In the genomic region with DNA sequence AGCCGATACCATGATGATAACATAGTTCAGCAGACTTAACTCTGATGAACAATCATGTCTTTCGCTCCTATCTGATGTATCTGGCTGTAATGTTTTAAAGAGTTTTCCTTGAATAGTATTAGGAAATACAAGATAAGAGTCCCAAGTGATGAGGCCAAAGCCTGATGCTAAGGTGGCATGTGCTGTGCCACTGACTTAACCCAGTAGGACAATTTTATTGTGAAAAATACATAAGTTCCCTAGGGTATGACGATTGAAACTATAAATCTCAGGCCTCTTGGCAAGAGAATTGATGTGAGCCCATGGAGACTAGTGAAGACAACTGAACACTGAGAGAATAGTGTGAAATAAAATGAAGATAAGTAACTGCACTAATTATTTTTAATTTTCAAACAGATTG, we compare ENCODE assay signal across 7 mouse cellular contexts. TPM values are rescaled to one million over a fixed set of nuclear protein-coding genes. Genes with fewer than 3 reads are reported as not detected.
DNase-seq lines count a peak whose midpoint lies in the region; ATAC-seq and TF ChIP-seq lines count a peak whose summit lies in the region.

No protein-coding gene starts in this region.

- no peaks in the 10 kb centered on the region for H3K27me3 ChIP-seq in megakaryocyte, embryonic 14.5 days (replicated peaks)
- no peaks in the 10 kb centered on the region for H3K27me3 ChIP-seq in limb, embryonic 14.5 days (ENCODE audit: control insufficient read depth, insufficient read depth, low read length)

- DNase-seq in limb, embryonic 14.5 days (ENCODE audit: low spot score), result no peak
- no peak for DNase-seq in spleen, postnatal 4 days (ENCODE audit: low spot score in 2 of 2)
- DNase-seq in adrenal gland, adult 8-10 months, result no peak
- DNase-seq in gastrocnemius, postnatal 10 days, result no peak

- peak overlapping the region; percentile 85 for H3K4me2 ChIP-seq in limb, embryonic 14.5 days (replicated peaks; ENCODE audit: low read depth, low read length, severe bottlenecking)

- no peaks in the 10 kb centered on the region for H3K9me3 ChIP-seq in megakaryocyte, embryonic 14.5 days
- H3K9me3 ChIP-seq in limb, embryonic 14.5 days (ENCODE audit: control insufficient read depth, low read length), result no peaks in the 10 kb centered on the region

- no peak for TF ChIP-seq CTCF in embryonic fibroblast, embryonic 13.5 days (IDR thresholded peaks at IDR 0.05; ENCODE audit: borderline replicate concordance, insufficient read depth, low read length)

- H3K36me3 ChIP-seq in megakaryocyte, embryonic 14.5 days (replicated peaks; ENCODE audit: low read length), result peaks cover 69% of the 10 kb centered on the region
- peaks cover 43% of the 10 kb centered on the region for H3K36me3 ChIP-seq in limb, embryonic 14.5 days (ENCODE audit: control insufficient read depth, insufficient read depth, low read length)

- peak; percentile 37; the same call in 1 of the 2 replicates for TF ChIP-seq POLR2A in embryonic fibroblast, embryonic 13.5 days (IDR thresholded peaks at IDR 0.05; ENCODE audit: low read depth, low read length)
- no peak for TF ChIP-seq POLR2A in limb, embryonic 14.5 days (IDR thresholded peaks at IDR 0.05; ENCODE audit: borderline replicate concordance, extremely low read depth, insufficient read depth, insufficient read length)

- no peak for ATAC-seq in megakaryocyte, adult 5-6 weeks (ENCODE audit: poor library complexity, severe bottlenecking)
- ATAC-seq in limb, embryonic 14.5 days (ENCODE audit: low FRiP score, low read depth), result no peak

- WGBS in limb, embryonic 14.5 days, result 16% methylated on average over 3 of the region's 3 CpGs

- peak overlapping the region; percentile 64 for H3K27ac ChIP-seq in embryonic fibroblast, embryonic 13.5 days (ENCODE audit: insufficient read depth, low read length)
- 0 out of 2 replicates have a peak overlapping the region, but pooled peaks have one; percentile 40 for H3K27ac ChIP-seq in limb, embryonic 14.5 days (replicated peaks; ENCODE audit: low read depth, low read length)

- peak overlapping the region; percentile 48 for H3K9ac ChIP-seq in limb, embryonic 14.5 days (ENCODE audit: low read depth, low read length, severe bottlenecking)

- H3K4me3 ChIP-seq in megakaryocyte, embryonic 14.5 days (replicated peaks), result peak overlapping the region; percentile 98
- H3K4me3 ChIP-seq in embryonic fibroblast, embryonic 13.5 days (ENCODE audit: insufficient read depth, low read length), result peak overlapping the region; percentile 82
- H3K4me3 ChIP-seq in limb, embryonic 14.5 days (replicated peaks; ENCODE audit: low read length), result peak overlapping the region; percentile 72

- peaks cover 52% of the 10 kb centered on the region for H3K4me1 ChIP-seq in megakaryocyte, embryonic 14.5 days
- H3K4me1 ChIP-seq in embryonic fibroblast, embryonic 13.5 days (ENCODE audit: control insufficient read depth, insufficient read depth, low read length), result 0 out of 2 replicates have a peak, but pooled peaks cover 4% of the 10 kb centered on the region
- peaks cover 17% of the 10 kb centered on the region for H3K4me1 ChIP-seq in limb, embryonic 14.5 days (ENCODE audit: control insufficient read depth, insufficient read depth, low read length)

RNA-seq across cellular contexts. Expression of gene Zbtb37, which starts 3.0 kb away (rescaled TPM):
- 0.04 and 0.09 TPM in 2 replicates for polyA plus RNA-seq in megakaryocyte, embryonic 14.5 days (2012; ENCODE audit: insufficient read depth, low replicate concordance)
- 5.2 and 5.8 TPM in 2 replicates for total RNA-seq in megakaryocyte, adult 5-6 weeks (2015)
- 7.0 TPM in 2 replicates for total RNA-seq in megakaryocyte, adult 5-6 weeks (2017)
- 9.6 and 11.2 TPM in 2 replicates for polyA plus RNA-seq in embryonic fibroblast, embryonic 13.5 days (2011; ENCODE audit: insufficient read length, low read depth, missing spikeins)
- 5.2 and 5.4 TPM in 2 replicates for polyA plus RNA-seq in limb, embryonic 14.5 days (2012; rRNA removed)
- polyA plus RNA-seq in limb, embryonic 14.5 days (2014; fragmentation: Nextera tagmentation; extraction: Ambion mirVana), result 6.9 and 9.3 TPM in 2 replicates
- 10 to 100 TPM; 13.1 to 27.1 (median 19.0) TPM for total RNA-seq in adrenal gland, adult 8-10 months (2022)
- total RNA-seq in gastrocnemius, postnatal 10 days (2021), result 10 to 100 TPM in 1 of 2 experiments, 1 to 10 TPM in 1; 7.0 to 12.0 TPM

RNA-seq across cellular contexts. Expression of gene Dars2, which starts 32.9 kb away (rescaled TPM):
- 0.46 TPM in 1 of 2 replicates, not detected in the other for polyA plus RNA-seq in megakaryocyte, embryonic 14.5 days (2012; ENCODE audit: insufficient read depth, low replicate concordance)
- total RNA-seq in megakaryocyte, adult 5-6 weeks (2015), result 18.3 and 20.9 TPM in 2 replicates
- total RNA-seq in megakaryocyte, adult 5-6 weeks (2017), result 12.8 and 15.3 TPM in 2 replicates
- polyA plus RNA-seq in embryonic fibroblast, embryonic 13.5 days (2011; ENCODE audit: insufficient read length, low read depth, missing spikeins), result 16.8 and 22.8 TPM in 2 replicates
- polyA plus RNA-seq in limb, embryonic 14.5 days (2012; rRNA removed), result 14.7 and 19.7 TPM in 2 replicates
- 22.6 and 23.8 TPM in 2 replicates for polyA plus RNA-seq in limb, embryonic 14.5 days (2014; fragmentation: Nextera tagmentation; extraction: Ambion mirVana)
- 10 to 100 TPM; 29.7 to 31.8 (median 31.0) TPM for total RNA-seq in adrenal gland, adult 8-10 months (2022)
- 10 to 100 TPM; 11.3 to 11.8 TPM for total RNA-seq in gastrocnemius, postnatal 10 days (2021)

RNA-seq across cellular contexts. Expression of gene Cenpl, which starts 32.9 kb away (rescaled TPM):
- 1.2 and 3.9 TPM in 2 replicates for polyA plus RNA-seq in megakaryocyte, embryonic 14.5 days (2012; ENCODE audit: insufficient read depth, low replicate concordance)
- 42.7 and 56.4 TPM in 2 replicates for total RNA-seq in megakaryocyte, adult 5-6 weeks (2015)
- total RNA-seq in megakaryocyte, adult 5-6 weeks (2017), result 7.7 and 13.0 TPM in 2 replicates
- polyA plus RNA-seq in embryonic fibroblast, embryonic 13.5 days (2011; ENCODE audit: insufficient read length, low read depth, missing spikeins), result 7.2 and 11.3 TPM in 2 replicates
- 13.1 and 13.3 TPM in 2 replicates for polyA plus RNA-seq in limb, embryonic 14.5 days (2012; rRNA removed)
- polyA plus RNA-seq in limb, embryonic 14.5 days (2014; fragmentation: Nextera tagmentation; extraction: Ambion mirVana), result 25.7 and 27.3 TPM in 2 replicates
- total RNA-seq in adrenal gland, adult 8-10 months (2022), result 1 to 10 TPM; 1.7 to 3.6 (median 2.8) TPM
- 1 to 10 TPM; 3.4 TPM for total RNA-seq in gastrocnemius, postnatal 10 days (2021)

RNA-seq across cellular contexts. Expression of gene Serpinc1, which starts 59.2 kb away (rescaled TPM):
- 0.54 and 2.0 TPM in 2 replicates for polyA plus RNA-seq in megakaryocyte, embryonic 14.5 days (2012; ENCODE audit: insufficient read depth, low replicate concordance)
- total RNA-seq in megakaryocyte, adult 5-6 weeks (2015), result 0.16 and 1.1 TPM in 2 replicates
- 0.61 and 1.4 TPM in 2 replicates for total RNA-seq in megakaryocyte, adult 5-6 weeks (2017)
- 0.55 and 0.70 TPM in 2 replicates for polyA plus RNA-seq in embryonic fibroblast, embryonic 13.5 days (2011; ENCODE audit: insufficient read length, low read depth, missing spikeins)
- polyA plus RNA-seq in limb, embryonic 14.5 days (2012; rRNA removed), result 4.9 and 7.5 TPM in 2 replicates
- 3.3 and 6.2 TPM in 2 replicates for polyA plus RNA-seq in limb, embryonic 14.5 days (2014; fragmentation: Nextera tagmentation; extraction: Ambion mirVana)
- 1 to 10 TPM in 3 of 4 experiments, under 1 TPM in 1; 0.80 to 2.2 (median 1.6) TPM for total RNA-seq in adrenal gland, adult 8-10 months (2022)
- total RNA-seq in gastrocnemius, postnatal 10 days (2021), result 1 to 10 TPM in 1 of 2 experiments, under 1 TPM in 1; 0.56 to 1.8 TPM
